Mouse (Mus musculus) intestine, embryonic 15.5 days (tissue): ENCODE results near the gene Mcf2l. TPM values are rescaled to one million over a fixed set of nuclear protein-coding genes. Genes with fewer than 3 reads are reported as not detected.

Experiments
- ATAC-seq: fragments of 200-750 bp; cut with Nextera tagmentation; 2 replicates; pipeline ENCODE4 v1.8.0; 2017; ENCODE audit warnings: moderate TSS enrichment, moderate library complexity
- H3K27ac ChIP-seq: fragments of 300-500 bp; sonication (generic); 2 replicates; pipeline ENCODE4 v1.5.1; 2015; ENCODE audit warnings: mild to moderate bottlenecking, inconsistent platforms
- H3K27me3 ChIP-seq: fragments of 300-500 bp; sonication (generic); replicated peaks from 2 replicates; pipeline ENCODE4 v1.6.1; 2015; ENCODE audit warnings: inconsistent platforms
- H3K36me3 ChIP-seq: fragments of 300-500 bp; sonication (generic); 2 replicates; pipeline ENCODE4 v1.6.1; 2015; ENCODE audit warnings: inconsistent platforms
- H3K4me1 ChIP-seq: fragments of 300-500 bp; sonication (generic); replicated peaks from 2 replicates; pipeline ENCODE4 v1.6.1; 2015; ENCODE audit warnings: inconsistent platforms
- H3K4me2 ChIP-seq: fragments of 300-500 bp; sonication (generic); replicated peaks from 2 replicates; pipeline ENCODE4 v1.6.1; 2015; ENCODE audit warnings: mild to moderate bottlenecking, inconsistent platforms
- H3K4me3 ChIP-seq: fragments of 300-500 bp; sonication (generic); replicated peaks from 2 replicates; pipeline ENCODE4 v1.5.1; 2015; ENCODE audit warnings: inconsistent platforms
- H3K9ac ChIP-seq: fragments of 300-500 bp; sonication (generic); 2 replicates; pipeline ENCODE4 v1.6.1; 2015; ENCODE audit warnings: inconsistent platforms
- H3K9me3 ChIP-seq: fragments of 300-500 bp; sonication (generic); 2 replicates; pipeline ENCODE4 v1.6.1; 2016; ENCODE audit warnings: inconsistent platforms
- WGBS: fragments of 180-500 bp; shearing (Covaris S2); methylation state at CpG from one replicate; pipeline ENCODE4 v1.1.7; 2015; 5-methylcytosine and 5-hydroxymethylcytosine counted together
- polyA plus RNA-seq: library from polyadenylated mRNA; unstranded; fragments of >200 nt; fragmentation: Nextera tagmentation; extraction: Ambion mirVana; gene quantifications from 2 replicates; pipeline ENCODE4 v1.2.1, GENCODE M21; 2015

Gene Mcf2l
- polyA plus RNA-seq, 1 experiment from 2014 or later, result 13.7 TPM

DNA sequence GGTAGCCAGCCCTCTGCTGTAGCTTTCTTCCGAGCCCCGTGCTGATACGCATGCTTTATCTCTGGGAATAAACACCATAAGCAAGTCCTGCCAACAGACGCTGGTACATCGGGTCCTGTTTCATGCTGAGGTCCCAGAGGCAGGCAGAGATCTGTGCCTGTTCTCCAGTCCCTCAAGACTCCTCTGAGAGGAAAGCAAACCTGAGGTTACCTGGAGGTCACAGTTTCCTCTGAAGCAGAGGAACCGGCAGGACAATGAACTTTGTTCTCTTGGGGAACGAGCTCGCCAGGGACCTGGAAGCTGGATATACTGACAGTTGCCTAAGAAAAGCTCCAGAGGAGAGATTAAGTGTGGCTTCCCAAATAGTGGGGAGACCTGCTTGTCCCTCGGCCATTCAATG, 24.2 kb downstream of the Mcf2l start:
- no peaks in the 10 kb centered on the region for H3K9me3 ChIP-seq
- no peak overlapping the region for H3K27ac ChIP-seq
- H3K4me2 ChIP-seq, result peak overlapping the region; percentile 27; the same call in 1 of the 2 replicates
- no peak overlapping the region for H3K4me3 ChIP-seq
- no peaks in the 10 kb centered on the region for H3K36me3 ChIP-seq
- H3K4me1 ChIP-seq, result peaks cover 6% of the 10 kb centered on the region; the same call in 1 of the 2 replicates
- no peak overlapping the region for H3K9ac ChIP-seq
- ATAC-seq, result peak; percentile 61
- no peaks in the 10 kb centered on the region for H3K27me3 ChIP-seq
- WGBS, result 19% methylated on average over 9 of the region's 9 CpGs

DNA sequence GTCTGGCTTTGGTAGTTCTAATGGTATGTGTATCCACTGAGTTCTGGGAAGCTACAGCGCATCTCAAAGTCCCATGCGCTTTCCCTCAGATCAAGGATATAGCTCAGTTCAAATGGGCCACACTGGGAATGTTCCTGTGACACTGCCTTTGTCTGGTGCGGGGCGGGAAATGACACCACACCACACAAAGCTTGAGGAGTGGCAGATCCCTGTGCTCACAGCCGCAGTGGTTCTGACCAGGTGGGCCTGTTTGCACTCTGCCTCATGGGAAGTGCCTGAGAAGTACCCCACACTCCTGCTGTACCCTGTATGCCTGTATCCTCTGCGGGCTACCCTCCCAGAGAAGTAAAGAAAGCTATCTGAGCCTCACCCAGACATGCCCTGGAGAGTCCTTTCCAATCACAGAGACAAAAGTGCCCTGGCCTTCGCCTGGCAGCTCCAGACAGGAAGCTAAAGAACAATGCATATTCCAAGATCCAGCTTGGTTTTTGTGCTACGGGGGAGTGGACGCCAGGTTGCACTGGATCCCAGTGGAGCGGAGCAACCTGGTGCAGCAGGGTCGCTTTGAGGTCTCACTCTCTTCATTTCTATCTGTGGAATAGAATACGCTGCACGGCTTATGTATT, 30.3 kb downstream of the Mcf2l start:
- 86% methylated on average over 13 of the region's 13 CpGs for WGBS
- H3K9ac ChIP-seq, result no peak overlapping the region
- no peak overlapping the region for H3K4me2 ChIP-seq
- H3K4me3 ChIP-seq, result no peak overlapping the region
- no peak overlapping the region for H3K27ac ChIP-seq
- H3K4me1 ChIP-seq, result no peaks in the 10 kb centered on the region
- H3K27me3 ChIP-seq, result no peaks in the 10 kb centered on the region
- no peaks in the 10 kb centered on the region for H3K36me3 ChIP-seq
- no peak for ATAC-seq
- H3K9me3 ChIP-seq, result no peaks in the 10 kb centered on the region

DNA sequence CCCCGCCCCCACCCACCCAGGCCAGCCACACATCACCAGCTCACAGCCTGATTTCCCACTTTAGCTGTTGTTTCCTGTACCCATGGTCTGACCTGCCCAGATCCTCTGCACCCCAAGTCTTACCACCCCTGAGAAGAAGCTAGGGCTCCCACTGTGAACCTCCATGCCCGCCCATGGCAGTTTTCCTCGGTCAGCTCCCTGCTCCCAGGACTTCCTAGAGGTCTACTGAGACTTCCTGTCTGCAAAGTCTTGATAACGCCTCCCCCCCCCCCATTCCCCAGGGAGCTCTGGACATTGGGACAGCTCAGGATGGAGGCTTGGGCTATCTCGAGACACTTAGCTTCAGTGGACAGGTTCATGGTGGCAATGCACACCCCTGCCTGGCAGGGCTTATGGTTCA, 31.5 kb downstream of the Mcf2l start:
- no peak overlapping the region for H3K27ac ChIP-seq
- H3K36me3 ChIP-seq, result no peaks in the 10 kb centered on the region
- no peak overlapping the region for H3K4me2 ChIP-seq
- no peaks in the 10 kb centered on the region for H3K9me3 ChIP-seq
- H3K4me1 ChIP-seq, result no peaks in the 10 kb centered on the region
- 75% methylated on average over 5 of the region's 5 CpGs for WGBS
- H3K9ac ChIP-seq, result no peak overlapping the region
- no peak overlapping the region for H3K4me3 ChIP-seq
- no peaks in the 10 kb centered on the region for H3K27me3 ChIP-seq
- no peak for ATAC-seq

DNA sequence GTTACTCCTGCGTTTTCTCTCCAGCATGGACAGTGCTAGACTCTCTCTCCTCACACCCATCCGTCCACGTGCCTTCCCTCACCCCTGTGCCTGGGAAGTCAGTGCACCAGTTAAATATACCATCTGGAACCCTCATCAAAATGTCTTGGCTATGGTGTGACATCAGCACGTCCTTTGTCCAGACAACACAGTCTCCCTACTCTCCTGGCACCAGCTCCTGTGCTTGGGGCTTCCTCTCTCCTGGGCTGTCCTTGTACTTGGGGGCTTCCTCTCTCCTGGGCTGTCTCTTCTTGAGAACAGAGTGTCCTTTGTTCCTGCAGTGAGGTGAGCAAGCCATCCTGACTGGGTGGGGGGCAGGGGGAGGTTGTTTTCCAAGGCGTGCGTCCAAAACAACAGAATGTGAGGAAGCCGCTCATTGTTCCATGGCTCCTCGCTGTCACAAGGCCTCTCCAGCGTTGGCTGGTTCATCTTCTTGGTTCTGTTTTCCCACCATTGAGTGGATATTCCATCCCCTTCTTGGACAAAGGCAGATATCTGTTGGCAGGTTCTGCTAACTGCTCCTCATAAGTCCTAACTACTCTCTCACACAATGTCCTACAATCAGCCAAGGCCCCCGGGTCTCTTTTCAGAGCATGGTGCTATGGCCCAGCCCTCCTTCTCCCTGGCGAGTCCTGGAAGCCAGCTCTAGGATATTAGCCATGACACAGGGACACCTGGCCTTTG, 32.2 kb downstream of the Mcf2l start:
- Histone ChIP-seq H3K27ac (no peak overlapping the region), H3K9me3 (no peaks in the 10 kb centered on the region), H3K4me2 (no peak overlapping the region), H3K36me3 (no peaks in the 10 kb centered on the region), H3K4me1 (no peaks in the 10 kb centered on the region), H3K27me3 (no peaks in the 10 kb centered on the region), H3K9ac (no peak overlapping the region), H3K4me3 (no peak overlapping the region)
- ATAC-seq, result 0 out of 2 replicates have a peak, but pooled peaks have one; percentile 4
- WGBS, result 74% methylated on average over 11 of the region's 11 CpGs

DNA sequence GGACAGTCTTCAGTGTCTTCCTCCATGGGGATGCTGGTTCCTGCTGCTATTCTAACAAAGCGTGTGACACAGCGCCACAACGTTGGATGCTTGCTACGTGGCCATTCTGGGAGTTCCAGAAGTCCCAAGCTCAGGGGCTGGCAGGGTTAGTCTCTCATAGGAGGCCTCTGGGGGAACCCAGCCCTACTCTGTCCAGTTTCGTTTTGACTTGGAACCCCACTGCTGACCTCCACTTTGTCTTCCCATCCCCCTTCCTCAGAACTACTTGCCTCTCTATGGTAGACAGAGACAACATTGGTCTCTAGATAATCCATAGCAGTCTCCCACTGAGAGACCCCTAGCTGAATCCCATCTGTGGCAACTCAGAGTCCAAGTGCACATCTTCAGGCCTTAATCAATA, 33.0 kb downstream of the Mcf2l start:
- Histone ChIP-seq H3K4me2 (no peak overlapping the region), H3K9ac (no peak overlapping the region), H3K4me1 (no peaks in the 10 kb centered on the region), H3K36me3 (no peaks in the 10 kb centered on the region), H3K27ac (no peak overlapping the region), H3K27me3 (no peaks in the 10 kb centered on the region), H3K9me3 (no peaks in the 10 kb centered on the region), H3K4me3 (no peak overlapping the region)
- ATAC-seq, result no peak
- WGBS, result 70% methylated on average over 5 of the region's 5 CpGs

DNA sequence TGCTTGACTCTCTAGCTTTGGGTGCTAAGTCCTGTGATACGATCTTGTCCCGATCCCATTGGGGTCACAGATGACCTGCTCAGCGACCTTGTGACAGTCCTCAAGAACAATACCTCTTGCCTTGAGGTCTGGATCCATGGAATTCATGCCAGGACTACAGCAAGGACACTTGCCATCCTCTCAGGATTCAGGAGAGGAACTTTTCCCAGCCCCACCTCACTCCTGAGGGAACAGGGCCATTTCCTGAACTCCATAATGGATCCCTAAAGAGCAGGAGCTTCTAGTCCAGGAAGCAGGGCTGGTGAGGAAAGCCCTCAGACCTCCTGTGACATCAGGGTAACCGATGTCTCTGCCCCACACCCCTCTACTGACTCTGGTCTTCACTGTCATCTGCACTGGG, 34.1 kb downstream of the Mcf2l start:
- Histone ChIP-seq H3K9me3 (no peaks in the 10 kb centered on the region), H3K27ac (no peak overlapping the region), H3K36me3 (no peaks in the 10 kb centered on the region), H3K27me3 (no peaks in the 10 kb centered on the region), H3K4me2 (no peak overlapping the region), H3K4me3 (no peak overlapping the region), H3K4me1 (peaks cover 4% of the 10 kb centered on the region; the same call in 1 of the 2 replicates), H3K9ac (no peak overlapping the region)
- no peak for ATAC-seq
- 78% methylated on average over 4 of the region's 4 CpGs for WGBS

DNA sequence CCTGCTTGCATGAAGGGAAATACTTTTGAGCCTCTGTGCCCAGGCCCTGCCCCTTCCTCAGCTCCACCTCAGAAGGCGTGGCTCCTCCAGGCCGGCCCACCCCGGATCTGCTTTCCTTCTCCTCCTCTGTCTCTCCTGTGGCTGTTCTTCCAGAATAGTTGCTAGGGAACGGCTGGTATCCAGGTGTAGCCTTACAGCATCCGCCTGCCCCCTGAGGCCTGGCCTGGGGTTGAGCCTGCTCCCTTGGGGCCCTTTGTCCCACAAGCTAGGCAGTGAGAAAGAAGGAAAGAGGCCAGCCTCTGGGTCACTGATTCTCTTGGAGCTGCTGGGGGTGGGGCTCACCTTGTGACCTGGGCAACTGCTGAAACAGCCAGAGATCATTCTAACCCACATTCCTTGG, 38.4 kb downstream of the Mcf2l start:
- peaks cover 14% of the 10 kb centered on the region; the same call in 1 of the 2 replicates for H3K4me1 ChIP-seq
- H3K27ac ChIP-seq, result no peak overlapping the region
- no peak overlapping the region for H3K9ac ChIP-seq
- no peak overlapping the region for H3K4me3 ChIP-seq
- no peaks in the 10 kb centered on the region for H3K27me3 ChIP-seq
- ATAC-seq, result peak; percentile 39
- H3K9me3 ChIP-seq, result no peaks in the 10 kb centered on the region
- 16% methylated on average over 5 of the region's 5 CpGs for WGBS
- H3K36me3 ChIP-seq, result no peaks in the 10 kb centered on the region
- no peak overlapping the region for H3K4me2 ChIP-seq

DNA sequence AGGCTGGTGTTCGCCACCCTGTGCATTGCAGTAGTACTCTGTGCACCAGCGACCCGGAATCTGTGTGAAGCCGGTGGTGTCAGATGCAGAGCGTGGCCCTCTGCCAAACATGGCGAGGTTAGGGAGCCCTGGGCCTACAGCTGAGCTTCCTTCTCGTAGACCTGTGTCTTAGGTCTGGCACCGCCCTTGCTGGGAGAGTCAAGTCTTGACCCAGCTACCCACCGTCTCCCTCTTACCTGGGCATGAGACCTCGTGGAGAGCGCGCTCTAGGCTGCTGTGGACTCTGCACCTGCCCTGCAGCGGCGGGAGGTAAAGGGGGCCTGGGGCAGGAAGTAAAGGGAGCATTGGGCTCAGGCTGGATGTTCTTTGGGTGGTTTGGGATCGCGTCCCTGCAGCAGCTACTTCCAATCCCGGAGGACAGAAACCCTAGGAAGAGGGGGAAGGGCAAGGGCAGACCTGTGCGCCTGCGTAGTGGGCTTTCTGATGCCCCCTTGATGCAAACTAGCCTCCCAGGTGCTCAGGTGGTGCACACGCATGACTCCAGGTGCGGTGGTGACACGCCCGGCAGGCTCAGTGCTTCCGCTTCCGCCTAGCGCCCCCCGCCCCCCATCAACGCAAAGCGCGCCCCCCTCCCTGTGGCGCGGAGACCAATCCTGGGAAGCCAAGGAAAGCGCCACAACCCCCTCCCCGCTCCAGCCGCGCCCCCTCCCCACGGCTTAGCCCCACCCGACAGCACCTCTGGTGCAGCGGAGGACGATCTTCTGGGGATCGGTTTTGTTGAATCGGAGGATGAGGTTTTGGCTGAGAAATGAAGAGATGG, 41.8 kb downstream of the Mcf2l start:
- H3K4me1 ChIP-seq, result peaks cover 14% of the 10 kb centered on the region; the same call in 1 of the 2 replicates
- H3K9me3 ChIP-seq, result no peaks in the 10 kb centered on the region
- no peaks in the 10 kb centered on the region for H3K36me3 ChIP-seq
- H3K4me2 ChIP-seq, result peak overlapping the region; percentile 91
- WGBS, result 14% methylated on average over 39 of the region's 42 CpGs
- H3K27me3 ChIP-seq, result no peaks in the 10 kb centered on the region
- H3K4me3 ChIP-seq, result peak overlapping the region; percentile 55
- peak; percentile 85 for ATAC-seq
- peak overlapping the region; percentile 44; the same call in 1 of the 2 replicates for H3K27ac ChIP-seq
- H3K9ac ChIP-seq, result peak overlapping the region; percentile 56

DNA sequence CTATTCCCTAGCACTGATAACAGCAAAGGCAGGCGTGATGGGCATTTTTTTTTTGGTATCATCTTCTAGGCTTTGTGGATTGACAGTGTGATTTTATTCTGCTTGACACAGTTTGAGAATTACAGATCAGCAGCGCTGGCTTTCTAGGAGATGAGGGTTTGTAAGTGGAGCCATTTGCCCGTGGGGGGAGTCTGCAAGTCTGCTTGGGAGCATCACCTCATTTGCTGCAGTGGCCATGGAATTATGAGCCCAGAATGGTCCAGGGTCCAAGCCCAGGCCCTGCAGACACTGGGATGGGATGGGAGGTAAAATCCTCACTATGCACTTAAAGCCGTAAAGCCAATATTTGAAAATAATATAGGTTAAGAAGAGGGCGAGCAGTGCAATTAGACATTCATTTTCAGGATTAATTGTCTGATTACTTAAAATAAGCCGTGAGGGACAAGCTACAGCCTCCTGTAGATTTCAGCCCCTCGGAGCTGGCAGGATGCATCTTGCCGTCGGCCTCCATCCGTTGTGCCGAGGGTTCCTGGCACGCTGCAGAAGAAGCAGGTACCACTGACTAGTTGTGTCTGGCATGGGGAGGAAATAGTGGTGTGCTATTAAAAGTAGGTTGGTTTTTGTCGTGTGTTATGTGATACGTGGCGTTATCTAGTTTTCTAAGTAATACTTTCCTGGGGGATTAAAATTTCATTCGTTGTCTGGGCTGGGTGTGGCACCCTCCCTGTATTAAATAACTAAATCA, 42.7 kb downstream of the Mcf2l start:
- ATAC-seq, result no peak
- Histone ChIP-seq H3K9ac (peak overlapping the region; percentile 56), H3K27me3 (no peaks in the 10 kb centered on the region), H3K4me2 (peak overlapping the region; percentile 91), H3K4me1 (peaks cover 14% of the 10 kb centered on the region; the same call in 1 of the 2 replicates), H3K4me3 (peak overlapping the region; percentile 55), H3K27ac (no peak overlapping the region), H3K36me3 (no peaks in the 10 kb centered on the region), H3K9me3 (no peaks in the 10 kb centered on the region)
- 59% methylated on average over 16 of the region's 16 CpGs for WGBS

DNA sequence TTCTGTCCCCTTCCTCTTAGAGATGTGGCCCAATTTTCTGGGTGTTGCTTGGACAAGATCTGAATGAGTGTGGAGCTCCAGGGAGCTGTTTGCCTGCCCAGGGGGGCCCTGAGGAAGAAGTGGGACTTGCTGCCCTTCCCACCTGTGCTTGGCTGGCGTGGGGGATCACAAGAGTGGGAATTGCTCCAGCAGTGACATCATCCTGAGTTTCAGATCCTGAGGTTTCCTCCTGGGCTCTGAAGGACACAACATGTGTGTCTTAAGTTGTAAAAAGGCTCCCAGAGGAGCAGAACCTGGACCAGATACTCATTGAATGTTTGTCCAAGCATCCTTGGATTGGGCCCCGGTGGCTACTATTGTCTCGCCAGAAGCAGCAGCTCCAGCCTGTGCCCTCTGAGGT, 43.4 kb downstream of the Mcf2l start:
- no peak overlapping the region for H3K4me3 ChIP-seq
- whole genome bisulfite sequencing, result 81% methylated on average over 3 of the region's 3 CpGs
- no peaks in the 10 kb centered on the region for H3K27me3 ChIP-seq
- ATAC-seq, result no peak
- H3K9me3 ChIP-seq, result no peaks in the 10 kb centered on the region
- no peak overlapping the region for H3K27ac ChIP-seq
- H3K4me2 ChIP-seq, result no peak overlapping the region
- H3K36me3 ChIP-seq, result no peaks in the 10 kb centered on the region
- H3K4me1 ChIP-seq, result peaks cover 12% of the 10 kb centered on the region; the same call in 1 of the 2 replicates
- H3K9ac ChIP-seq, result no peak overlapping the region

DNA sequence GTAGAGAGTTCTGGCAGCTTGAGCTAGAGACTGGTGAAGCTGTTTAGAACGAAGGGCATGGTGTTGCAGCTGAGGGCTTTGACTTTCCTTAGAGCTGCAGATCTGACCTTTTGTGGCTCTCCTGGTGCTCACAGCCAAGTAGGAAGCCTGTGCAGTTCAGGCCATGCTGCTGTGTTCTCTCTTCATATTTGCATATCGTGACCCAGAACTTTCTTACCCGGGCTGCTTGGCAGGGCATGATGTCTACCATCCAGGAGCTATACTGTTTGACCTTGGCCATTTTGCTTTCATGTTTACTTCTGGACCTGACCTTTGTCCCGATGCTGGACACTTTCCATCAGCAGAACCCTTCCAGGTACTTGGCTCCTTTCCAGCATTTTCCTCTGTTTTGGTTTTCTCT, 44.2 kb downstream of the Mcf2l start:
- ATAC-seq, result no peak
- H3K4me3 ChIP-seq, result no peak overlapping the region
- H3K9ac ChIP-seq, result no peak overlapping the region
- H3K36me3 ChIP-seq, result no peaks in the 10 kb centered on the region
- 71% methylated on average over 4 of the region's 4 CpGs for WGBS
- H3K4me2 ChIP-seq, result no peak overlapping the region
- H3K4me1 ChIP-seq, result peaks cover 9% of the 10 kb centered on the region; the same call in 1 of the 2 replicates
- H3K9me3 ChIP-seq, result no peaks in the 10 kb centered on the region
- no peaks in the 10 kb centered on the region for H3K27me3 ChIP-seq
- H3K27ac ChIP-seq, result no peak overlapping the region

DNA sequence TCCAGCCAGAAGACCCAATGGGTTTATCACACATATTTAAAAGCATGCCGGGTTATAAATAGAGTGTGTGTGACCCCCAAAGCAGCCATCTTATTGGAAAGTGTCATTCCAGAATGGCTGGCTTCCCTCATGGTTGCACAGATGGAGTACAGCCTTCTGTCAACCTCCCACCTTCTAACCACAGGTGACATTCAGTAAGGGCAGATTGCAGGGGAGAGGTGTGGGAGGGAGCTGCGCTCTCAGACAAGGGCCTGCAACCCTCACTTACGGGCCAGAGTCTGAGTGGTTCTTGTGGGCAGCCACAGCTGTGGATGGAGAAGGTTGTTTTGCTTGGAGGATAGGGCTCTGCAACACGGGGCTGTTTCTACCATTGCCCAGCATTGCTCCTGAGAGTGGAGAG, 47.0 kb downstream of the Mcf2l start:
- 82% methylated on average over 4 of the region's 4 CpGs for WGBS
- H3K27ac ChIP-seq, result no peak overlapping the region
- no peak for ATAC-seq
- no peaks in the 10 kb centered on the region for H3K9me3 ChIP-seq
- H3K27me3 ChIP-seq, result no peaks in the 10 kb centered on the region
- no peaks in the 10 kb centered on the region for H3K36me3 ChIP-seq
- 0 out of 2 replicates have a peak, but pooled peaks cover 11% of the 10 kb centered on the region for H3K4me1 ChIP-seq
- H3K4me3 ChIP-seq, result no peak overlapping the region
- no peak overlapping the region for H3K4me2 ChIP-seq
- no peak overlapping the region for H3K9ac ChIP-seq
